Mouse (Mus musculus): ENCODE measurements around the gene Plekhs1. TPM values are rescaled to one million over a fixed set of nuclear protein-coding genes. Genes with fewer than 3 reads are reported as not detected.

Gene Plekhs1
- polyA plus RNA-seq, 1 experiment from 2014 or later: 1.0 TPM

GRCm38 (mm10) chr19:56455369-56455768 is 6.1 kb upstream of the Plekhs1 start:
- DNase-seq (no peak), ATAC-seq (ENCODE audit: insufficient read depth) (no peak)
- Histone ChIP-seq H3K36me3 (ENCODE audit: insufficient read depth) (no peaks in the 10 kb centered on the region), H3K27me3 (ENCODE audit: insufficient read depth, low read length) (no peaks in the 10 kb centered on the region), H3K27ac (ENCODE audit: low read depth) (no peak overlapping the region), H3K4me3 (ENCODE audit: low read depth, low read length) (no peak overlapping the region), H3K9ac (no peak overlapping the region), H3K9me3 (ENCODE audit: low read depth, low read length) (no peaks in the 10 kb centered on the region), H3K4me1 (ENCODE audit: insufficient read depth) (no peaks in the 10 kb centered on the region), H3K4me2 (no peak overlapping the region)
- TF ChIP-seq CTCF (IDR thresholded peaks at IDR 0.05; ENCODE audit: low read depth): no peak
- 42% methylated on average over 2 of the region's 2 CpGs for WGBS

- Histone ChIP-seq H3K36me3 (ENCODE audit: insufficient read depth) (no peaks in the 10 kb centered on the region), H3K4me1 (ENCODE audit: insufficient read depth) (0 out of 2 replicates have a peak, but pooled peaks cover 3% of the 10 kb centered on the region), H3K27ac (ENCODE audit: low read depth) (no peak overlapping the region), H3K9ac (no peak overlapping the region), H3K4me3 (ENCODE audit: low read depth, low read length) (no peak overlapping the region), H3K27me3 (ENCODE audit: insufficient read depth, low read length) (no peaks in the 10 kb centered on the region), H3K4me2 (no peak overlapping the region), H3K9me3 (ENCODE audit: low read depth, low read length) (no peaks in the 10 kb centered on the region)
- no peak for TF ChIP-seq CTCF (IDR thresholded peaks at IDR 0.05; ENCODE audit: low read depth)
- WGBS: 76% methylated on average over 4 of the region's 4 CpGs
- no peak for ATAC-seq (ENCODE audit: insufficient read depth)
- DNase-seq: peak; percentile 41
Observed at GRCm38 (mm10) chr19:56457569-56457968, 3.9 kb upstream of the Plekhs1 start.

DNA sequence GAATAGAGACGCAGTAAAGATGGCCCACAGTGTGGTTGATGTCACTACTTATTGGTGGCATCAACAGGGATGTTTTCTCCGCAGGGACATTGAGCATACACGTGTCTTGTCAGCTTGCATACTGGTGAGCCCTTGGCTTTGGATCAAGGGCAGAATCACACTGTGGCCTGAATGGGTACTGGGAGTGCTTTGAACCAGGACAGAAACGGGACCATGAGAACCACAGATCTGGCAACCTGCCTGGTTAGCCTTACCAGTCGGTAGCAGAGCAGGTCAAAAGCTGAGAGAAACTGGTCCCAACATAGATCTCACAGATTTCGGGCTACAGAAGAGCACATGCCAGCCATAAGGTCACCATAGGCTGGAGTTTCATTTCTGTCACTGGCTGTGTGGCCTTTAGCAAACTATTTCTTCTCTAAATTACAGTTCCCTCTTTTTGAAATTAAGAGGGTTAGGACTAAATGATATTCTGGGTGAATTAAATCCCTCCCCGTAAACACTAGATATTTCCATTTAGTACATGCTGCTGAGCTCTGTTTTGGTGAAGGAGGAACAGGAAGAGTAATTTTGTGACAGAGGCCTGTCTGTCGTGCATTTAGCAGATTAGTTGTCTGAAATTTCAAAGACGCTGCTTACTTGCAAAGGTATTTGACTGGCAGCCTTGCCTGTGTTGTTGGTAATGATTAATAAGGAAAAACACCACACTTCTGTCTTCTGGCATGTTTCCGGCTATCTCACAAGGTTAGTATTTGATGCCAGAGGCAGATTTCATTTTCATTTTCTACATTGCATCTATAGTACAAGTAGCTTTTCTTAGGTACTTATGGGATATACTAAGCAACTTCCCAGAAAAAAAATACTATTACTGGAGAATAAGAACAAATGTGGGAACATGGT is 2.0 kb upstream of the Plekhs1 start:
- ATAC-seq (ENCODE audit: insufficient read depth) (no peak), DNase-seq (no peak)
- no peak for TF ChIP-seq CTCF (IDR thresholded peaks at IDR 0.05; ENCODE audit: low read depth)
- no peak overlapping the region for H3K4me2 ChIP-seq
- H3K9ac ChIP-seq: no peak overlapping the region
- WGBS: 79% methylated on average over 10 of the region's 10 CpGs
- no peaks in the 10 kb centered on the region for H3K9me3 ChIP-seq (ENCODE audit: low read depth, low read length)
- no peaks in the 10 kb centered on the region for H3K27me3 ChIP-seq (ENCODE audit: insufficient read depth, low read length)
- no peaks in the 10 kb centered on the region for H3K36me3 ChIP-seq (ENCODE audit: insufficient read depth)
- no peak overlapping the region for H3K4me3 ChIP-seq (ENCODE audit: low read depth, low read length)
- H3K27ac ChIP-seq (ENCODE audit: low read depth): no peak overlapping the region
- H3K4me1 ChIP-seq (ENCODE audit: insufficient read depth): 0 out of 2 replicates have a peak, but pooled peaks cover 3% of the 10 kb centered on the region

DNA sequence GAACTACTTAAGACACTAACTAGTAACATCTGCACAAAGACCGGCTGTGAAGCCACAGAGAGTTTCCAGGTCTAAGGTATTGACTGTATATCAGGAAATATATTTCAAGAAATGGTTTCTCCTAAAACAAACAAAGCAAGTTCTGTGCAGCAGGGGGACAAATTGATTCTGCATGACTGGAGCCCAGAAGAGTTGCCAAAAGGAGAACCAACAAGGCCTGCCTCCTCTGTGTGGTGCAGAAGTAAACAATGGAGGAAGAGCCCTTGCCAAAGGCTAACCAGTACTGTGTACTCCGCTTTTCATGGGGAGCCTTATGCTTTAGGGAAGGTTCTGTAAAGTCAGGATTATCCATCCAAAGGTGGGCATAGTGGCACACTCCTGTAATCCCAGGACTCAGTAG is 1.2 kb upstream of the Plekhs1 start:
- H3K27me3 ChIP-seq (ENCODE audit: insufficient read depth, low read length): no peaks in the 10 kb centered on the region
- TF ChIP-seq CTCF (IDR thresholded peaks at IDR 0.05; ENCODE audit: low read depth): no peak
- no peak for ATAC-seq (ENCODE audit: insufficient read depth)

GRCm38 (mm10) chr19:56462786-56463185 is 1.3 kb downstream of the Plekhs1 start:
- DNase-seq: no peak
- no peaks in the 10 kb centered on the region for H3K36me3 ChIP-seq (ENCODE audit: insufficient read depth)
- 0 out of 2 replicates have a peak, but pooled peaks have one; percentile 68 for ATAC-seq (ENCODE audit: insufficient read depth)
- H3K4me2 ChIP-seq: no peak overlapping the region
- no peaks in the 10 kb centered on the region for H3K27me3 ChIP-seq (ENCODE audit: insufficient read depth, low read length)
- 50% methylated on average over 4 of the region's 4 CpGs for WGBS
- peak overlapping the region; percentile 40; the same call in 1 of the 2 replicates for H3K27ac ChIP-seq (ENCODE audit: low read depth)
- no peaks in the 10 kb centered on the region for H3K9me3 ChIP-seq (ENCODE audit: low read depth, low read length)
- H3K4me3 ChIP-seq (ENCODE audit: low read depth, low read length): no peak overlapping the region
- H3K4me1 ChIP-seq (ENCODE audit: insufficient read depth): 0 out of 2 replicates have a peak, but pooled peaks cover 3% of the 10 kb centered on the region
- no peak overlapping the region for H3K9ac ChIP-seq
- no peak for TF ChIP-seq CTCF (IDR thresholded peaks at IDR 0.05; ENCODE audit: low read depth)

More for the DNA sequence above, 1.2 kb upstream of the Plekhs1 start:
- Histone ChIP-seq H3K9ac (no peak overlapping the region), H3K4me2 (no peak overlapping the region), H3K4me3 (ENCODE audit: low read depth, low read length) (no peak overlapping the region), H3K9me3 (ENCODE audit: low read depth, low read length) (no peaks in the 10 kb centered on the region), H3K4me1 (ENCODE audit: insufficient read depth) (0 out of 2 replicates have a peak, but pooled peaks cover 3% of the 10 kb centered on the region), H3K36me3 (ENCODE audit: insufficient read depth) (no peaks in the 10 kb centered on the region), H3K27ac (ENCODE audit: low read depth) (no peak overlapping the region)
- 71% methylated on average over 2 of the region's 2 CpGs for WGBS
- no peak for DNase-seq

DNA sequence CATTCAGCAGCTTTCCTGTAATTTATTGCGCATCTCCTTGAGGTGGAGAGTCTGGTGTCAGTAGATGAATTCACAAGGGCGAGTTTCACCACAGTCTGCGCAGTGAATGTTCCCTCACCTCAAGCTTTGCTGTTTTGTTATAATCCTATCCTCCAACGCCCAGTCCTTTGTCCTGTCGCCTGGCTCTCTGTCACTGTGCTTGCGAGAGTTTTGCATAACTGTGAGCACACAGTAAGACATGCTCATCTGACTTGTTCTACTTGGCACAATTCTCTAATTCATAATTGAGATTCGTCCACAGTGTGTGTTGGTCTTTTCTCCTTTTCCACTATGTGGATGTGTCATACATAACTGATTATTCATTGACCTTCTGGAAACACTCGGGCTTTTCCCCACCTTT is 5.0 kb downstream of the Plekhs1 start:
- H3K4me1 ChIP-seq (ENCODE audit: insufficient read depth): 0 out of 2 replicates have a peak, but pooled peaks cover 3% of the 10 kb centered on the region
- H3K4me2 ChIP-seq: no peak overlapping the region
- no peak overlapping the region for H3K27ac ChIP-seq (ENCODE audit: low read depth)
- ATAC-seq (ENCODE audit: insufficient read depth) (no peak), DNase-seq (no peak)
- 77% methylated on average over 8 of the region's 8 CpGs for WGBS
- H3K9ac ChIP-seq: no peak overlapping the region
- no peak for TF ChIP-seq CTCF (IDR thresholded peaks at IDR 0.05; ENCODE audit: low read depth)
- H3K36me3 ChIP-seq (ENCODE audit: insufficient read depth): no peaks in the 10 kb centered on the region
- no peak overlapping the region for H3K4me3 ChIP-seq (ENCODE audit: low read depth, low read length)
- H3K27me3 ChIP-seq (ENCODE audit: insufficient read depth, low read length): no peaks in the 10 kb centered on the region
- no peaks in the 10 kb centered on the region for H3K9me3 ChIP-seq (ENCODE audit: low read depth, low read length)

GRCm38 (mm10) chr19:56470286-56471020 is 9.0 kb downstream of the Plekhs1 start:
- WGBS: 85% methylated on average over 14 of the region's 14 CpGs
- H3K4me3 ChIP-seq (ENCODE audit: low read depth, low read length): no peak overlapping the region

More at GRCm38 (mm10) chr19:56470286-56471020, 9.0 kb downstream of the Plekhs1 start:
- no peak overlapping the region for H3K9ac ChIP-seq
- no peak overlapping the region for H3K4me2 ChIP-seq
- H3K36me3 ChIP-seq (ENCODE audit: insufficient read depth): no peaks in the 10 kb centered on the region
- no peaks in the 10 kb centered on the region for H3K27me3 ChIP-seq (ENCODE audit: insufficient read depth, low read length)
- no peak overlapping the region for H3K27ac ChIP-seq (ENCODE audit: low read depth)
- no peaks in the 10 kb centered on the region for H3K4me1 ChIP-seq (ENCODE audit: insufficient read depth)
- ATAC-seq (ENCODE audit: insufficient read depth) (no peak), DNase-seq (no peak)
- no peaks in the 10 kb centered on the region for H3K9me3 ChIP-seq (ENCODE audit: low read depth, low read length)
- TF ChIP-seq CTCF (IDR thresholded peaks at IDR 0.05; ENCODE audit: low read depth): no peak
